In the genomic region with DNA sequence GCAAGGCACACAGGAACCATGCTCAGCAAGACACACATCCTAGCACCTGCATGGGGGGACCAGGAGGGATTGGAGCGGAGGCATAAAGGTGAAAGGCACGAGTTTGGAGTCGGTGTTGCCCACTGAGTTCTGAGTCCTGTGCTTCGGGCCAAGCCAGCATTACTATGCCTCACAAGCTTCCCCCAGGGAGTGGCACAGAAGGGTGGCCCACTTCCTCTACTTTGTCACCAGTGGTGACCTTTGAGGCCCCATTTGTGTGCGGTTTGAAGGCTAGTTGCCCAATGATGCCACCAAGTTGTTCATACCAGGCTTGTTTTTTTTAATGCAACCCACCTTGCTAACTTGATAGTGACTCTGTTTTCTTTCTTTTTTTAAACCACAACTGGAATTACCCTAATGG, we compare ENCODE assay signal across 21 mouse cellular contexts. TPM values are rescaled to one million over a fixed set of nuclear protein-coding genes. Genes with fewer than 3 reads are reported as not detected.
DNase-seq lines count a peak whose midpoint lies in the region; ATAC-seq and TF ChIP-seq lines count a peak whose summit lies in the region.
"Had no signal": no experiment of that assay in that cellular context is flagged by ENCODE, and none has a peak within 500 bp of the region (broad histone marks: within the 10 kb centered on the region; RNA-seq: fewer than 3 reads in every experiment).

No protein-coding gene starts in this region.

- no peak for TF ChIP-seq POLR2A in bone marrow, adult 2 months (IDR thresholded peaks at IDR 0.05; ENCODE audit: borderline replicate concordance, control insufficient read depth, low read depth, low read length)

- no peaks in the 10 kb centered on the region for H3K27me3 ChIP-seq in lung, postnatal 0 days (replicated peaks; ENCODE audit: insufficient read depth, low read length)
- no peaks in the 10 kb centered on the region for H3K27me3 ChIP-seq in liver, embryonic 16.5 days (ENCODE audit: control insufficient read depth, insufficient read depth, low read depth, low read length)
- H3K27me3 ChIP-seq in heart, embryonic 12.5 days (replicated peaks), result no peaks in the 10 kb centered on the region
- H3K27me3 ChIP-seq: embryonic facial prominence, embryonic 12.5 days; liver, embryonic 13.5 days; midbrain, embryonic 12.5 days; neural tube, embryonic 12.5 days had no signal

- H3K36me3 ChIP-seq in lung, postnatal 0 days (ENCODE audit: insufficient read depth, low read length), result no peaks in the 10 kb centered on the region
- H3K36me3 ChIP-seq in liver, embryonic 16.5 days (ENCODE audit: control insufficient read depth, insufficient read depth), result peaks cover 5% of the 10 kb centered on the region
- H3K36me3 ChIP-seq in heart, embryonic 12.5 days, result peaks cover 22% of the 10 kb centered on the region

- H3K27ac ChIP-seq in lung, postnatal 0 days (ENCODE audit: low read length), result no peak overlapping the region
- peak overlapping the region; percentile 76 for H3K27ac ChIP-seq in bone marrow, adult 2 months (ENCODE audit: control insufficient read depth, insufficient read depth, low read depth, low read length, poor library complexity)
- H3K27ac ChIP-seq in liver, embryonic 16.5 days (ENCODE audit: low read length), result peak overlapping the region; percentile 8; the same call in 1 of the 2 replicates
- no peak overlapping the region for H3K27ac ChIP-seq in heart, embryonic 12.5 days (ENCODE audit: poor library complexity, severe bottlenecking)
- H3K27ac ChIP-seq: embryonic facial prominence, embryonic 12.5 days; heart, embryonic 10.5 days; hindbrain, embryonic 10.5 days; midbrain, embryonic 12.5 days; neural tube, embryonic 12.5 days had no signal

- TF ChIP-seq CTCF in lung, postnatal 0 days (IDR thresholded peaks at IDR 0.05), result no peak
- TF ChIP-seq CTCF in bone marrow, adult 2 months (IDR thresholded peaks at IDR 0.05; ENCODE audit: control insufficient read depth, insufficient read depth, low read length), result no peak

- 96% methylated on average over 5 of the region's 5 CpGs for WGBS in lung, postnatal 0 days
- WGBS in bone marrow, adult 2 months, result 58% methylated on average over 5 of the region's 5 CpGs
- WGBS in liver, embryonic 16.5 days (ENCODE audit: insufficient replicate concordance), result 86% methylated on average over 5 of the region's 5 CpGs
- 90% methylated on average over 5 of the region's 5 CpGs for WGBS in heart, embryonic 12.5 days

- ATAC-seq in lung, postnatal 0 days, result no peak
- no peak for ATAC-seq in liver, embryonic 16.5 days (ENCODE audit: low read depth)
- ATAC-seq in heart, embryonic 12.5 days (ENCODE audit: insufficient number of reproducible peaks, low FRiP score), result no peak
- ATAC-seq: activated CD4-positive, CD25-positive, alpha-beta regulatory T cell, adult 4 months; hindbrain, embryonic 16.5 days; intestine, embryonic 16.5 days had no signal

- no peak for TF ChIP-seq EP300 in lung, postnatal 0 days (IDR thresholded peaks at IDR 0.05)

- no peak overlapping the region for H3K4me2 ChIP-seq in lung, postnatal 0 days (replicated peaks; ENCODE audit: low read depth, low read length)
- H3K4me2 ChIP-seq in liver, embryonic 16.5 days (ENCODE audit: low read depth, low read length), result no peak overlapping the region
- H3K4me2 ChIP-seq in heart, embryonic 12.5 days, result no peak overlapping the region
- H3K4me2 ChIP-seq: embryonic facial prominence, embryonic 12.5 days; liver, embryonic 13.5 days; midbrain, embryonic 12.5 days; neural tube, embryonic 12.5 days had no signal

- DNase-seq in lung, postnatal 0 days (ENCODE audit: low spot score), result peak; percentile 33
- DNase-seq in lung, postnatal 10 days, result no peak
- peak; percentile 67 to 81 for DNase-seq in monocyte, adult 2 months (ENCODE audit: low read depth in 1 of 2, low spot score in 2 of 2)
- DNase-seq in frontal cortex, postnatal 36 days (ENCODE audit: low spot score in 2 of 2), result no peak
- DNase-seq in cerebellum, postnatal 36 days, result no peak
- DNase-seq: adrenal gland, postnatal 10 days; cerebellum, adult 9-10 months; kidney, adult 9 months; kidney, postnatal 14 days; liver, embryonic 13.5 days had no signal

- H3K9me3 ChIP-seq in lung, postnatal 0 days (ENCODE audit: low read length), result peaks cover 4% of the 10 kb centered on the region; the same call in 1 of the 2 replicates
- H3K9me3 ChIP-seq in liver, embryonic 16.5 days (replicated peaks; ENCODE audit: control insufficient read depth, low read length), result peaks cover 2% of the 10 kb centered on the region; the same call in 1 of the 2 replicates
- peaks cover 10% of the 10 kb centered on the region for H3K9me3 ChIP-seq in heart, embryonic 12.5 days (replicated peaks)
- H3K9me3 ChIP-seq: heart, embryonic 10.5 days; liver, embryonic 13.5 days; midbrain, embryonic 12.5 days had no signal

- H3K9ac ChIP-seq in lung, postnatal 0 days (replicated peaks; ENCODE audit: low read depth), result no peak overlapping the region
- H3K9ac ChIP-seq in liver, embryonic 16.5 days (ENCODE audit: low read depth, low read length), result no peak overlapping the region
- H3K9ac ChIP-seq in heart, embryonic 12.5 days, result no peak overlapping the region
- H3K9ac ChIP-seq: embryonic facial prominence, embryonic 12.5 days; liver, embryonic 13.5 days; midbrain, embryonic 12.5 days; neural tube, embryonic 12.5 days had no signal

- H3K4me3 ChIP-seq in lung, postnatal 0 days (ENCODE audit: low read depth, low read length), result no peak overlapping the region
- H3K4me3 ChIP-seq in bone marrow, adult 2 months (replicated peaks; ENCODE audit: control insufficient read depth, low read depth, low read length), result no peak overlapping the region
- H3K4me3 ChIP-seq in liver, embryonic 16.5 days (ENCODE audit: low read depth, low read length), result no peak overlapping the region
- H3K4me3 ChIP-seq in heart, embryonic 12.5 days, result no peak overlapping the region
- H3K4me3 ChIP-seq: embryonic facial prominence, embryonic 12.5 days; heart, embryonic 10.5 days; hindbrain, embryonic 10.5 days; liver, embryonic 13.5 days; midbrain, embryonic 12.5 days; neural tube, embryonic 12.5 days had no signal

- peaks cover 7% of the 10 kb centered on the region; the same call in 1 of the 2 replicates for H3K4me1 ChIP-seq in lung, postnatal 0 days (ENCODE audit: insufficient read depth, low read depth, low read length)
- H3K4me1 ChIP-seq in bone marrow, adult 2 months (ENCODE audit: control insufficient read depth, insufficient read depth, low read length), result peaks cover 7% of the 10 kb centered on the region; the same call in 1 of the 2 replicates
- H3K4me1 ChIP-seq in liver, embryonic 16.5 days (ENCODE audit: control insufficient read depth, low read depth, low read length), result peaks cover 23% of the 10 kb centered on the region
- peaks cover 22% of the 10 kb centered on the region for H3K4me1 ChIP-seq in heart, embryonic 12.5 days (replicated peaks)

RNA-seq across cellular contexts. Expression of gene Agpat4, which starts 55.7 kb away (rescaled TPM):
- 58.2 and 66.2 TPM in 2 replicates for polyA plus RNA-seq in lung, postnatal 0 days (2015; fragmentation: Nextera tagmentation; extraction: Ambion mirVana)
- 30.2 and 30.3 TPM in 2 replicates for polyA plus RNA-seq in bone marrow, adult 2 months (2011; ENCODE audit: insufficient read depth, insufficient read length, low replicate concordance, missing spikeins)
- 27.2 and 27.8 TPM in 2 replicates for polyA plus RNA-seq in liver, embryonic 16.5 days (2015; fragmentation: Nextera tagmentation; extraction: Ambion mirVana)
- polyA plus RNA-seq in heart, embryonic 12.5 days (2016; fragmentation: Nextera tagmentation; extraction: Ambion mirVana), result 20.3 and 21.1 TPM in 2 replicates

Comparison
In these comparisons a context has a peak if more than half of its experiments do, and no peak if none do; other contexts are left out.
1. DNase-seq: peak in lung, postnatal 0 days (single experiment) and monocyte, adult 2 months (2 of 2); none in lung, postnatal 10 days (single experiment), frontal cortex, postnatal 36 days (0 of 2) and cerebellum, postnatal 36 days (0 of 2).
2. H3K27ac ChIP-seq: peak in bone marrow, adult 2 months (single experiment) and liver, embryonic 16.5 days (single experiment); none in lung, postnatal 0 days (single experiment) and heart, embryonic 12.5 days (single experiment).